Mouse (Mus musculus): ENCODE results near the gene Gm10322.

The Gm10322 gene

DNA sequence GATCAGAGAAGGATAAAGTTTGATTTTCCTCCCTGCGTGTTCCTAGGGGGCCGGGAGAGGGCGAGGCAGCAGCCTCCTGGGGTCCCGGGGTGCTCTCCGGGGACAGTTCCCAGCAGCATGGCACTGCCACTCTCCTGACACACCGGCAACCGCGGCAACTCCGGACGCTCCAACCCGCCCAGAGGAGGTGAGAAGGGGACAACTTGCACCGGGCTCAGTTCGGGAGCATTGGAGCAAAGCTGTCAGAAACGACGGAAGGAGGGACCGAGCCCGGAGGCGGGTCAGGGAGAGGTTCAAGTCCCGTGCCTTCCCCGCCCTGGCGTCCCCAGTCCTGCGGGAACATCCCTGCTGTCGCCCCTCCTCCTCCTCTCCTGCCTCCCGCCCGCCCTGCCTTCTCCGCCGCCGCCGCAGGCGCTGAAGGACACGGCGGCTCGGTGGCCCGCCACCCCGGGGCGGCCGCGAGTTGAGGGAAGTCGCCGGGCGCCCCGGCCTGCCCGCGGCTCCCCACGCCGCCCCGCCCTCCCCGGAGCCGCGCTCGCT, at the start of gene Gm10322:
Gm10322 (plus strand) TSS at position 83 of the 540 bp plus-strand sequence.
- no peaks in the 10 kb centered on the region for H3K9me3 ChIP-seq (ENCODE audit: low read length)
- peaks cover 27% of the 10 kb centered on the region for H3K27me3 ChIP-seq (ENCODE audit: insufficient read depth, low read length)
- TF ChIP-seq CTCF (conservative IDR thresholded peaks at IDR 0.05; ENCODE audit: low read length) (no peak), POU5F1 (IDR thresholded peaks at IDR 0.05; ENCODE audit: borderline replicate concordance, low read length) (no peak)
- peaks cover 21% of the 10 kb centered on the region for H3K4me1 ChIP-seq (replicated peaks; ENCODE audit: low read depth, low read length)
- no peaks in the 10 kb centered on the region for H3K36me3 ChIP-seq (ENCODE audit: insufficient read depth, low read length)
- peak within 1 kb of the TSS; percentile 88 for H3K4me3 ChIP-seq (replicated peaks; ENCODE audit: low read length)

DNA sequence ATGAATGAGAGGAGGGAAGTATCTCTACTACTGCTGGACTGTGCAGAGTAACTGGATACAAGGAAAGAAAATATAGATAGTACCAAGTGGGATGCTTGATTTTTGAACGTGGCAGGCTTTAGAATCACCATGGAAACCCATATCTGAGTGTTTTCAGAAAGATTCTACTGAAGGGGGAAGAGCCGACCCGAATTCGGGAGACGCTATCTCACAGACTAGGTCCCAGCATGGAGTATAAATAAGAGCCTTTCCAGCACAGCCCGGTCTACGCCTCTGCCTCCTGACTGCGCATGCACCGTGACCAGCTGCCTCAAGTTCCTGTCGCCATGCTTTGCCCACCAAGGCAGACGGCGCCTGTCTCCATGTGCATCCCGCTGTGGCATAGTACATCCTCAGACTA, 48.9 kb upstream of the Gm10322 start:
- H3K9me3 ChIP-seq (ENCODE audit: low read length): peaks cover 2% of the 10 kb centered on the region; the same call in 1 of the 2 replicates
- no peaks in the 10 kb centered on the region for H3K27me3 ChIP-seq (ENCODE audit: insufficient read depth, low read length)
- H3K4me3 ChIP-seq (replicated peaks; ENCODE audit: low read length): no peak overlapping the region
- peaks cover 89% of the 10 kb centered on the region for H3K4me1 ChIP-seq (replicated peaks; ENCODE audit: low read depth, low read length)
- H3K36me3 ChIP-seq (ENCODE audit: insufficient read depth, low read length): no peaks in the 10 kb centered on the region
- TF ChIP-seq POU5F1 (IDR thresholded peaks at IDR 0.05; ENCODE audit: borderline replicate concordance, low read length): no peak
- no peak for TF ChIP-seq NANOG (IDR thresholded peaks at IDR 0.05; ENCODE audit: borderline replicate concordance, low read length)
- TF ChIP-seq CTCF (conservative IDR thresholded peaks at IDR 0.05; ENCODE audit: low read length): no peak

DNA sequence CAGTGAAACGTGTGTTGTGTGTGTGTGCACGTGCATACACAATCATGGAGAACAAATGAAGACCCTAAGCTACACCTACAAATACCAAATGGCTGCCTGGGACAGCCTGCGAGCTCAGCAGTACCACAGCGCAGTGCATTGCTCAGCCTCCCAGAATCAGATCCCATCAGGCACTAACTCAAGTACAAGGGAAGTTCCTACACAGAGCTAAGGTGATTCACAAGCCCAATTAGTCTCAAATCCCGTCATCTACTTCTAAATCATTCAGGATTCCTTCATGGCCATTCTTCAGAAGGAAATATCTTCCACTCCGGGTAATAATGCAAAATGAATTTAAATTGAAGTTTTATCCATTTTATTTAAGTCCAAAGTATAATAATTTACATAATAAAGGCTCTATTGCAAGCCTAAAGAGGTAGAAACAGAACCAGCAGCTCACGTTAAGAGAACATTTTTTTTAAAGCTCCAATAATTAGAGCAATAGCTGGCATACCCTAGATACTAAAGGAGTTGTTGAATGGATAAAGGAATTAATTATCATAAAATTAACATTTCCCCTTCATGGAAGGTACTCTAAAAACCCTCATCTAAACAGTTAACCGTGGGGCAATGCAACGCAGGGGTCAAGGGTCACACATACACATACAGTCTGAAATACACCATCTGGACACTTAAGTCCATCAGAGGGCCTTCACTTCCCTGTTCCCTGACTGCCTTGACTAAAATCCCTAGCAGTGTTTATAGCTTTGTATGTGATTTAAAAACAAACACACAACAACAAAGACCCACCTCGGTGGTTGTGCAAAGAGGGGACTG, 47.0 kb upstream of the Gm10322 start:
- Histone ChIP-seq H3K4me1 (replicated peaks; ENCODE audit: low read depth, low read length) (peaks cover 78% of the 10 kb centered on the region), H3K36me3 (ENCODE audit: insufficient read depth, low read length) (no peaks in the 10 kb centered on the region), H3K4me3 (replicated peaks; ENCODE audit: low read length) (no peak overlapping the region), H3K9me3 (ENCODE audit: low read length) (no peaks in the 10 kb centered on the region), H3K27me3 (ENCODE audit: insufficient read depth, low read length) (no peaks in the 10 kb centered on the region)
- TF ChIP-seq NANOG (IDR thresholded peaks at IDR 0.05; ENCODE audit: borderline replicate concordance, low read length): no peak
- no peak for TF ChIP-seq CTCF (conservative IDR thresholded peaks at IDR 0.05; ENCODE audit: low read length)
- TF ChIP-seq POU5F1 (IDR thresholded peaks at IDR 0.05; ENCODE audit: borderline replicate concordance, low read length): no peak

DNA sequence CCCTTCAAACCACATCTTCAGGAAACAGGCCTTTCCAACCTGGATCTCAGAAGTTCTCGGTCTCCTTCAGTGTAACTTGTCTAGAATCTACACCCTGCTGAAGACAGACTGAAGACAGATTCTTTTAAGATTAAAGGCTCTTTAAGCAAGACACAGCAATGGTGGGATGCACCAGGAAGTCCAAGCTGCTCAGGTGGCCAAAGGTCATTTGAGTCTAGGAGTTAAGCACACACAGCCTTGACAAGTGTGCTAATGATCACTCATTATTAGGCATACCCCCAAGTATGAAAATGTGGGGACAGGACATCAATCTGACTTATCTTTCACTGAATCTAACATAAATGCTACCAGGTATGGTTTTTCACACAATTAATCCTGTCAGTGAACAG, 46.4 kb upstream of the Gm10322 start:
- H3K27me3 ChIP-seq (ENCODE audit: insufficient read depth, low read length): no peaks in the 10 kb centered on the region
- no peaks in the 10 kb centered on the region for H3K36me3 ChIP-seq (ENCODE audit: insufficient read depth, low read length)
- H3K9me3 ChIP-seq (ENCODE audit: low read length): no peaks in the 10 kb centered on the region
- TF ChIP-seq POU5F1 (IDR thresholded peaks at IDR 0.05; ENCODE audit: borderline replicate concordance, low read length) (no peak), CTCF (conservative IDR thresholded peaks at IDR 0.05; ENCODE audit: low read length) (no peak), NANOG (IDR thresholded peaks at IDR 0.05; ENCODE audit: borderline replicate concordance, low read length) (no peak)
- no peak overlapping the region for H3K4me3 ChIP-seq (replicated peaks; ENCODE audit: low read length)
- peaks cover 72% of the 10 kb centered on the region for H3K4me1 ChIP-seq (replicated peaks; ENCODE audit: low read depth, low read length)

DNA sequence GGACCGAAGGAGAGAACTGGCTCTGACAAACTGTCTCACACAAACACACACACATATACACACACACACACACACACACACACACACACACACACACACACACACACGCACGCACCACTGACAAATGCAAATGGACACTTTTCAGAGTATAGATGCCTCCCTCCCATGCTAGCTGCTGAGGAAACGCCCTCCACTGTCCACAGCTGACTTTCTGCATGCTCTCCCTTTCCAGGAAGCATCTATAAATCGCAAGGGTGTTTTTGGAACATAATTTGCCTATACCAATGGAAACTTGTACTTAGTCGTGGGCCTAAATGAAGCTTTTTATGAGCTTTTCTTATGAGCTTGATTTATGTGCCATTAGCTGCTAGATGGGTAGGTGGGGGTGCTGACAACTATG, 45.5 kb upstream of the Gm10322 start:
- H3K9me3 ChIP-seq (ENCODE audit: low read length): no peaks in the 10 kb centered on the region
- TF ChIP-seq POU5F1 (IDR thresholded peaks at IDR 0.05; ENCODE audit: borderline replicate concordance, low read length) (no peak), NANOG (IDR thresholded peaks at IDR 0.05; ENCODE audit: borderline replicate concordance, low read length) (no peak), CTCF (conservative IDR thresholded peaks at IDR 0.05; ENCODE audit: low read length) (no peak)
- H3K4me1 ChIP-seq (replicated peaks; ENCODE audit: low read depth, low read length): peaks cover 65% of the 10 kb centered on the region
- no peak overlapping the region for H3K4me3 ChIP-seq (replicated peaks; ENCODE audit: low read length)
- no peaks in the 10 kb centered on the region for H3K27me3 ChIP-seq (ENCODE audit: insufficient read depth, low read length)
- H3K36me3 ChIP-seq (ENCODE audit: insufficient read depth, low read length): no peaks in the 10 kb centered on the region

DNA sequence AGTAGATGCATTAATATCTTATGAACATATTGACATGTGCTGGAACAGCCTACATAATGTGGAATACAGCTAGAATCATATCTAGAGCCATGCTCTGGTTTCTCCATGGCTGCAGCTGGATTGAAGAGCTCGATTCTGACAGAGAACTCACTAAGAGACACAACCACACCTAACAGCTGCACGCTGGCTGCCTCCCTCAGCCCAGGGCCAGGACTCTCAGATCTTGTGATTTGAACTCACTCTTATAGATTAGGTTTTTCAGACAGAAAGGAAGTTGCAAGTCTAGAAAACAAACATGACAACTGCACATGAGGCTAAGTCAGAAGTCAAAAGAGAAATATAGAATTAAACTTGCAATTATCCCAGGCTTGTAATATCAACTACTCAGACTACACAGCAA, 45.1 kb upstream of the Gm10322 start:
- H3K9me3 ChIP-seq (ENCODE audit: low read length): no peaks in the 10 kb centered on the region
- H3K4me3 ChIP-seq (replicated peaks; ENCODE audit: low read length): no peak overlapping the region
- TF ChIP-seq POU5F1 (IDR thresholded peaks at IDR 0.05; ENCODE audit: borderline replicate concordance, low read length) (no peak), CTCF (conservative IDR thresholded peaks at IDR 0.05; ENCODE audit: low read length) (no peak), NANOG (IDR thresholded peaks at IDR 0.05; ENCODE audit: borderline replicate concordance, low read length) (no peak)
- no peaks in the 10 kb centered on the region for H3K36me3 ChIP-seq (ENCODE audit: insufficient read depth, low read length)
- H3K27me3 ChIP-seq (ENCODE audit: insufficient read depth, low read length): no peaks in the 10 kb centered on the region
- peaks cover 65% of the 10 kb centered on the region for H3K4me1 ChIP-seq (replicated peaks; ENCODE audit: low read depth, low read length)

DNA sequence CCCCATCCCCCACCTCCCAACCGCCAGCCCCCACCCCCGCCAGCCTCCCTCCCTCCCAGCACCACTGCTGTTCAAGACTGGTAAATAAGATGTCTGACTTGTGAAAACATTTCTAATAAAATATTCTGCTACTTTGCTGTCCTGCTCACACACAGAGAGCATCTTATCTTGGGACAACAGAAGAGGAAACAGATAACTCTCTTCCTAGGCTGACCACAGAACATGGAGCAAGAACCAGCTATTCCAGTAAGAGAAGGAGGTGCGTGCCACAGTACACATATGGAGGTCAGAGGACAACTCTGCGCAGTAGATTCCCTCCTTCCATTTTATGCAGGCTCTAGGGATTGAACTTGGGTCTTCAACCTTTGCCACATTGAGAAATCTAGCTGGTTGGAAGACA, 44.6 kb upstream of the Gm10322 start:
- no peaks in the 10 kb centered on the region for H3K9me3 ChIP-seq (ENCODE audit: low read length)
- no peak for TF ChIP-seq NANOG (IDR thresholded peaks at IDR 0.05; ENCODE audit: borderline replicate concordance, low read length)
- TF ChIP-seq POU5F1 (IDR thresholded peaks at IDR 0.05; ENCODE audit: borderline replicate concordance, low read length): no peak
- TF ChIP-seq CTCF (conservative IDR thresholded peaks at IDR 0.05; ENCODE audit: low read length): no peak
- peaks cover 66% of the 10 kb centered on the region for H3K4me1 ChIP-seq (replicated peaks; ENCODE audit: low read depth, low read length)
- no peak overlapping the region for H3K4me3 ChIP-seq (replicated peaks; ENCODE audit: low read length)
- H3K36me3 ChIP-seq (ENCODE audit: insufficient read depth, low read length): no peaks in the 10 kb centered on the region
- H3K27me3 ChIP-seq (ENCODE audit: insufficient read depth, low read length): no peaks in the 10 kb centered on the region

DNA sequence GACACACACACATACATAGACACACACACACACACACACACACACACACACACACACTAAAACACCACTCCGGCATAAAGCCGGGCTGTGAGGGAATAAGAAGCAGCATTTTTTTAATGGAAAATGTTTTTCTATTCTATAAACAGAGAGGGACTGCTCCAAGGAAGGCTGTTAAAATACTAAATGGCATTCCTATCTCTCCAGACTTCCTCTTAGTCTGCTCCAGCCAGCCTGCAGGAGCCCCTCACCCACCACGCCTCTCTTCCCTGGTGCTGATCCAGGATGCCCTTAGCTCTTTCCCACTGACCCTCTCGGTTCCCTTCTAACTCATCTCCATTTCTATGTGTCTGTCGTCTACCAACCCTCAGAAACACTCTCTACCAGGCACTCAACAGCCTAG, 43.9 kb upstream of the Gm10322 start:
- H3K9me3 ChIP-seq (ENCODE audit: low read length): no peaks in the 10 kb centered on the region
- no peak overlapping the region for H3K4me3 ChIP-seq (replicated peaks; ENCODE audit: low read length)
- TF ChIP-seq POU5F1 (IDR thresholded peaks at IDR 0.05; ENCODE audit: borderline replicate concordance, low read length) (no peak), NANOG (IDR thresholded peaks at IDR 0.05; ENCODE audit: borderline replicate concordance, low read length) (no peak), CTCF (conservative IDR thresholded peaks at IDR 0.05; ENCODE audit: low read length) (no peak)
- no peaks in the 10 kb centered on the region for H3K36me3 ChIP-seq (ENCODE audit: insufficient read depth, low read length)
- no peaks in the 10 kb centered on the region for H3K27me3 ChIP-seq (ENCODE audit: insufficient read depth, low read length)
- H3K4me1 ChIP-seq (replicated peaks; ENCODE audit: low read depth, low read length): peaks cover 69% of the 10 kb centered on the region
